Mouse (Mus musculus) lung, embryonic 14.5 days (tissue): ENCODE data around the gene Tub. TPM values are rescaled to one million over a fixed set of nuclear protein-coding genes. Genes with fewer than 3 reads are reported as not detected.

Experiments
- ATAC-seq: fragments of 200-750 bp; cut with Nextera tagmentation; 2 replicates; pipeline ENCODE4 v1.8.0; 2017; ENCODE audit warnings: mild to moderate bottlenecking, moderate TSS enrichment, moderate library complexity; ENCODE audit not compliant: insufficient read depth
- DNase-seq: peaks from one replicate; pipeline ENCODE4 v3.0.0-alpha.2; 2015
- H3K27ac ChIP-seq: fragments of 300-500 bp; sonication (generic); 2 replicates; pipeline ENCODE4 v1.5.1; 2014; ENCODE audit warnings: low read depth, mild to moderate bottlenecking, moderate library complexity
- H3K27me3 ChIP-seq: fragments of 300-500 bp; sonication (generic); 2 replicates; pipeline ENCODE4 v1.6.1; 2014; ENCODE audit warnings: low read length, control low read depth; ENCODE audit not compliant: insufficient read depth
- H3K36me3 ChIP-seq: fragments of 300-500 bp; sonication (generic); 2 replicates; pipeline ENCODE4 v1.6.1; 2014; ENCODE audit warnings: control low read depth; ENCODE audit not compliant: insufficient read depth
- H3K4me1 ChIP-seq: fragments of 300-500 bp; sonication (generic); 2 replicates; pipeline ENCODE4 v1.6.1; 2014; ENCODE audit warnings: antibody characterized with exemption, control low read depth; ENCODE audit not compliant: insufficient read depth
- H3K4me2 ChIP-seq: fragments of 300-500 bp; sonication (generic); 2 replicates; pipeline ENCODE4 v1.6.1; 2014; ENCODE audit warnings: mild to moderate bottlenecking
- H3K4me3 ChIP-seq: fragments of 300-500 bp; sonication (generic); 2 replicates; pipeline ENCODE4 v1.5.1; 2014; ENCODE audit warnings: low read depth, low read length
- H3K9ac ChIP-seq: fragments of 300-500 bp; sonication (generic); 2 replicates; pipeline ENCODE4 v1.6.1; 2014
- H3K9me3 ChIP-seq: fragments of 300-500 bp; sonication (generic); 2 replicates; pipeline ENCODE4 v1.6.1; 2016; ENCODE audit warnings: low read depth, low read length, control low read depth
- CTCF ChIP-seq: IDR thresholded peaks from 2 replicates; pipeline ENCODE4 v1.5.1; 2016; ENCODE audit warnings: antibody characterized with exemption, low read depth
- WGBS: fragments of 180-500 bp; shearing (Covaris S2); extraction: QIAGEN DNeasy Blood & Tissue Kit; methylation state at CpG from one replicate; pipeline ENCODE4 v1.1.7; 2014; 5-methylcytosine and 5-hydroxymethylcytosine counted together
- polyA plus RNA-seq: library from polyadenylated mRNA; unstranded; fragments of >200 nt; fragmentation: Nextera tagmentation; extraction: Ambion mirVana; gene quantifications from 2 replicates; pipeline ENCODE4 v1.2.1, GENCODE M21; 2014

The Tub gene
- polyA plus RNA-seq, 1 experiment from 2014 or later: 2.0 TPM

- Histone ChIP-seq H3K36me3 (no peaks in the 10 kb centered on the region), H3K4me3 (no peak overlapping the region), H3K4me1 (no peaks in the 10 kb centered on the region), H3K27ac (no peak overlapping the region), H3K9ac (no peak overlapping the region), H3K4me2 (no peak overlapping the region), H3K27me3 (peaks cover 7% of the 10 kb centered on the region), H3K9me3 (no peaks in the 10 kb centered on the region)
- ATAC-seq (peak; percentile 12; the same call in 1 of the 2 replicates), DNase-seq (no peak)
- TF ChIP-seq CTCF: no peak
- WGBS: 28% methylated on average over 5 of the region's 5 CpGs
Measured at GRCm38 (mm10) chr7:109016378-109016923, 66.3 kb downstream of the Tub start.

GRCm38 (mm10) chr7:109019243-109019642 lies 69.1 kb downstream of the Tub start:
- Histone ChIP-seq H3K4me3 (no peak overlapping the region), H3K36me3 (no peaks in the 10 kb centered on the region), H3K4me1 (no peaks in the 10 kb centered on the region), H3K27ac (no peak overlapping the region), H3K27me3 (no peaks in the 10 kb centered on the region), H3K9ac (no peak overlapping the region), H3K4me2 (no peak overlapping the region), H3K9me3 (no peaks in the 10 kb centered on the region)
- WGBS: 85% methylated on average over 7 of the region's 7 CpGs
- no peak for ATAC-seq
- TF ChIP-seq CTCF: peak; percentile 7; the same call in 1 of the 2 replicates
- no peak for DNase-seq

GRCm38 (mm10) chr7:109021428-109021827 lies 71.3 kb downstream of the Tub start:
- TF ChIP-seq CTCF: peak; percentile 83

GRCm38 (mm10) chr7:109025743-109026142 lies 75.6 kb downstream of the Tub start:
- H3K4me3 ChIP-seq: no peak overlapping the region
- WGBS: 75% methylated on average over 7 of the region's 7 CpGs
- H3K27ac ChIP-seq: no peak overlapping the region
- H3K36me3 ChIP-seq: no peaks in the 10 kb centered on the region
- DNase-seq (no peak), ATAC-seq (no peak)
- H3K4me2 ChIP-seq: no peak overlapping the region
- TF ChIP-seq CTCF: no peak
- no peaks in the 10 kb centered on the region for H3K4me1 ChIP-seq
- H3K9ac ChIP-seq: no peak overlapping the region
- H3K27me3 ChIP-seq: no peaks in the 10 kb centered on the region
- H3K9me3 ChIP-seq: no peaks in the 10 kb centered on the region

More at GRCm38 (mm10) chr7:109021428-109021827, 71.3 kb downstream of the Tub start:
- Histone ChIP-seq H3K36me3 (no peaks in the 10 kb centered on the region), H3K4me1 (no peaks in the 10 kb centered on the region), H3K4me2 (no peak overlapping the region), H3K27me3 (no peaks in the 10 kb centered on the region), H3K4me3 (no peak overlapping the region), H3K9me3 (no peaks in the 10 kb centered on the region), H3K9ac (no peak overlapping the region), H3K27ac (no peak overlapping the region)
- WGBS: 13% methylated on average over 3 of the region's 3 CpGs
- ATAC-seq (0 out of 2 replicates have a peak, but pooled peaks have one; percentile 22), DNase-seq (peak; percentile 80)

GRCm38 (mm10) chr7:109026976-109027375 lies 76.8 kb downstream of the Tub start:
- H3K27ac ChIP-seq: no peak overlapping the region
- H3K36me3 ChIP-seq: no peaks in the 10 kb centered on the region
- DNase-seq (no peak), ATAC-seq (no peak)
- no peaks in the 10 kb centered on the region for H3K27me3 ChIP-seq
- H3K4me2 ChIP-seq: no peak overlapping the region
- no peak for TF ChIP-seq CTCF
- WGBS: 86% methylated on average over 9 of the region's 9 CpGs
- no peaks in the 10 kb centered on the region for H3K9me3 ChIP-seq
- H3K4me3 ChIP-seq: no peak overlapping the region
- H3K9ac ChIP-seq: no peak overlapping the region
- H3K4me1 ChIP-seq: no peaks in the 10 kb centered on the region

- no peak for ATAC-seq
- no peaks in the 10 kb centered on the region for H3K9me3 ChIP-seq
- H3K27me3 ChIP-seq: no peaks in the 10 kb centered on the region
Measured at GRCm38 (mm10) chr7:109027721-109028120, 77.6 kb downstream of the Tub start.

GRCm38 (mm10) chr7:109028204-109028603 lies 78.1 kb downstream of the Tub start:
- H3K4me1 ChIP-seq: no peaks in the 10 kb centered on the region
- peak; percentile 58 for ATAC-seq
- no peaks in the 10 kb centered on the region for H3K36me3 ChIP-seq
- no peak overlapping the region for H3K27ac ChIP-seq
- H3K9ac ChIP-seq: no peak overlapping the region
- TF ChIP-seq CTCF: peak; percentile 78
- no peak overlapping the region for H3K4me3 ChIP-seq
- WGBS: 25% methylated on average over 6 of the region's 6 CpGs
- H3K4me2 ChIP-seq: no peak overlapping the region
- no peaks in the 10 kb centered on the region for H3K9me3 ChIP-seq
- H3K27me3 ChIP-seq: no peaks in the 10 kb centered on the region
- DNase-seq: peak; percentile 88

More at GRCm38 (mm10) chr7:109027721-109028120, 77.6 kb downstream of the Tub start:
- Histone ChIP-seq H3K27ac (no peak overlapping the region), H3K9ac (no peak overlapping the region), H3K36me3 (no peaks in the 10 kb centered on the region), H3K4me3 (no peak overlapping the region), H3K4me1 (no peaks in the 10 kb centered on the region), H3K4me2 (no peak overlapping the region)
- WGBS: 92% methylated on average over 7 of the region's 7 CpGs
- TF ChIP-seq CTCF: no peak
- no peak for DNase-seq

- 83% methylated on average over 6 of the region's 6 CpGs for WGBS
- Histone ChIP-seq H3K4me2 (no peak overlapping the region), H3K4me3 (no peak overlapping the region), H3K4me1 (no peaks in the 10 kb centered on the region), H3K36me3 (no peaks in the 10 kb centered on the region), H3K9me3 (no peaks in the 10 kb centered on the region), H3K27me3 (no peaks in the 10 kb centered on the region), H3K9ac (no peak overlapping the region), H3K27ac (no peak overlapping the region)
- ATAC-seq (no peak), DNase-seq (no peak)
- TF ChIP-seq CTCF: no peak
Measured at GRCm38 (mm10) chr7:109029961-109030465, 79.9 kb downstream of the Tub start.
